Mouse (Mus musculus): ENCODE measurements around the gene Taf9b. TPM values are rescaled to one million over a fixed set of nuclear protein-coding genes. Genes with fewer than 3 reads are reported as not detected.
A peak's percentile ranks its signal among the peaks of the same experiment; 100 is the strongest.
"Not testable (repeated sequence)": the region's sequence is repeated elsewhere in the genome, so short reads cannot be mapped to it uniquely, and the experiment has no call there.

Taf9b gene
- polyA plus RNA-seq (2014; fragmentation: Nextera tagmentation; extraction: Ambion mirVana), result 21.0 and 22.5 TPM in 2 replicates

- no peak within 1 kb of the TSS for H3K27ac ChIP-seq (ENCODE audit: low read depth, low read length)
- H3K27me3 ChIP-seq (ENCODE audit: control insufficient read depth, insufficient read depth, low read length), result no peaks in the 10 kb centered on the region
- peak within 1 kb of the TSS; percentile 78; the same call in 1 of the 2 replicates for H3K9ac ChIP-seq (ENCODE audit: low read depth, low read length)
- no peaks in the 10 kb centered on the region for H3K36me3 ChIP-seq (ENCODE audit: control insufficient read depth, insufficient read depth, low read length)
- no peaks in the 10 kb centered on the region for H3K9me3 ChIP-seq (replicated peaks; ENCODE audit: control insufficient read depth, low read length)
- WGBS (ENCODE audit: insufficient replicate concordance), result 82% methylated on average over 23 of the region's 25 CpGs
- H3K4me1 ChIP-seq (ENCODE audit: control insufficient read depth, insufficient read depth, low read length), result no peaks in the 10 kb centered on the region
- H3K4me3 ChIP-seq (ENCODE audit: low read depth, low read length), result peak within 1 kb of the TSS; percentile 59; the same call in 1 of the 2 replicates
- ATAC-seq (replicated peaks; ENCODE audit: insufficient number of reproducible peaks, low FRiP score, low TSS enrichment), result no peak
- peak within 1 kb of the TSS; percentile 60 for H3K4me2 ChIP-seq
Measured at GRCm38 (mm10) chrX:106221058-106221457, at the start of gene Taf9b. Taf9b (minus strand) TSS chrX:106221158.

DNA sequence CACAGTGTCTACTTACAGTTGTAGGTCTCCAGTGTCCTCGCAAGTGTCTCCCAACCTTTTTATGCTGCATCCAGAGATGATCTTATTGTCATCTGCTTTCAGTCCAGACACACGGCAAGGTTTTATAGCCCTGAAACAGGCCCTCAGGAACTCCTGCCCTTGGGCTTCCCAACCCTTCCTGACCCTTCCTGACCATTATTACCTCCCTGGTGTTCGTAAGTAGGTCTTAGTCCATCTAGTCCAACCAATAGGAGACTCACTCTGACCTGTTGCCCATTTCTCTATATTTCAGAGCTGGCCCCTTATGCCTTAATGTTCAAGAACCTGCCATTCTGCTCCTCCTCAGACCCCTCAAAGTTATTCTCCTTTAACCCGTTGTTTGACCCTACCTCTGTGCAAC, 34.3 kb upstream of the Taf9b start, which contains the start of gene Fnd3c2:
Fnd3c2 (minus strand) TSS at position 101 of the 400 bp plus-strand sequence.
- ATAC-seq (replicated peaks; ENCODE audit: insufficient number of reproducible peaks, low FRiP score, low TSS enrichment), result no peak
- no peaks in the 10 kb centered on the region for H3K36me3 ChIP-seq (ENCODE audit: control insufficient read depth, insufficient read depth, low read length)
- no peaks in the 10 kb centered on the region for H3K27me3 ChIP-seq (ENCODE audit: control insufficient read depth, insufficient read depth, low read length)
- no peak within 1 kb of the TSS for H3K9ac ChIP-seq (ENCODE audit: low read depth, low read length)
- no peaks in the 10 kb centered on the region for H3K9me3 ChIP-seq (replicated peaks; ENCODE audit: control insufficient read depth, low read length)
- no peak within 1 kb of the TSS for H3K4me3 ChIP-seq (ENCODE audit: low read depth, low read length)
- H3K4me1 ChIP-seq (ENCODE audit: control insufficient read depth, insufficient read depth, low read length), result no peaks in the 10 kb centered on the region
- WGBS (ENCODE audit: insufficient replicate concordance), result 78% methylated on average over 4 of the region's 4 CpGs
- no peak within 1 kb of the TSS for H3K27ac ChIP-seq (ENCODE audit: low read depth, low read length)
- H3K4me2 ChIP-seq, result no peak within 1 kb of the TSS

DNA sequence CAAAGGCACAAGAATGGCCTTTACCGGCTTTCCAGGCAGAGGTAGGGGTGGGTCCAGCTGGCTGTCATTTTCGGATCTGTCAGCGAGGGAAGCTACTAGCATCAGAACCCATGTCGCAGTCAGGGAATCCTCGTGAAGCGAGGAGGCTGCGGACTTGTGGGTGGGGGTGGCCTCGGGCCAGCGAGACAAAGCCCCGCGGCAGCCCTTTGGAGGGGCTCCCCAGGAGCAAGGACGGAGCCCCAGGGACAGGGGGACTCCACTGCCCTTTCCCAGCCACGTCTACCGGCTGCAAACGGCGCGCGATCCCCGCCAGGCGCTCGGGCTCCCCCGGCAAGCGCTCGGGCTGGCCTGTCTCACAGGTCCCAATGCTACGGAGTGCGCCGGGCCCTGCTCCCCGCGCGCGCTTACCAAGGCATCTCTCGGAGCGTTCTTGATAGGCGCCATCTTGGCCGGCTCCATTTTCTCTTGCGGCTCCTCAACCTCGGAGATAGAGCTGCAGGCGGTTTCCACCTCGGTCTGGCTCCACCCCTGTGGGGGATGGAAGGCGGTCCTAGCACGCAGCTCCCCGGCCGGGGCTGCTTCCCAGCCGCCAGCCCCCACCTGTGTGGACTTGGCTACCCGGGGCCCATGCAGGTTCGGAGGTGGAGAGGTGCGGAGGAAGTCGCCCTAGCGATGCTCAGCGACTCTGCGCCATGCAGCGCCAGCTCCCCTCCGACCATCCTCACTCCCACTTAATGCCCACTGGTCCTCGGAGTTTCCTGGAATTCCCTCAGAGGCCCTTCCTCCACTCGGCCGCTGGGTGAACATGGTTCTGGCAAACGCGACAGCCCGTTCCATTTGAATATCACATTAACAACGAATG, 1.6 kb downstream of the Taf9b start:
- no peaks in the 10 kb centered on the region for H3K4me1 ChIP-seq (ENCODE audit: control insufficient read depth, insufficient read depth, low read length)
- H3K4me3 ChIP-seq (ENCODE audit: low read depth, low read length), result peak overlapping the region; percentile 59
- peak overlapping the region; percentile 60 for H3K4me2 ChIP-seq
- WGBS (ENCODE audit: insufficient replicate concordance), result 16% methylated on average over 55 of the region's 60 CpGs
- H3K9ac ChIP-seq (ENCODE audit: low read depth, low read length), result peak overlapping the region; percentile 78
- no peaks in the 10 kb centered on the region for H3K36me3 ChIP-seq (ENCODE audit: control insufficient read depth, insufficient read depth, low read length)
- H3K9me3 ChIP-seq (replicated peaks; ENCODE audit: control insufficient read depth, low read length), result no peaks in the 10 kb centered on the region
- peak; percentile 86 for ATAC-seq (replicated peaks; ENCODE audit: insufficient number of reproducible peaks, low FRiP score, low TSS enrichment)
- no peak overlapping the region for H3K27ac ChIP-seq (ENCODE audit: low read depth, low read length)
- H3K27me3 ChIP-seq (ENCODE audit: control insufficient read depth, insufficient read depth, low read length), result no peaks in the 10 kb centered on the region

DNA sequence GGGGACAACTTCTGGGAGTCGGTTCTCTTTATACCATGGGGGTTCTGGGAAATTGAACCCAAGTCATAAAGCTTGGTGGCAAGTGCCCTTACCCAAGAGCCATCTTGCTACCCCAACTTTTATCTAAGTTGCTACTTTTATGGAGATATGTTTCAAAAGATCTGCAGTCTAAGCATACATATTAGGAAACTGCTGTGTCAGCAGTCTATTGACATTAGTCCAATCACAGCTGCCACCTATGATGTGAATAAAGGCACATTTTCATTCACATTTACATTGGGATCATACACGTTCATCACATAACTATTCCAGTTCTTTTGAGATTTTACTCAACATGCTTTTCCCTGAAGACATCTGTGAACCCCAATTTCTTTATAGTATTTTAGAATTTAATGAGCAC, 11.9 kb downstream of the Taf9b start:
- H3K4me1 ChIP-seq (ENCODE audit: control insufficient read depth, insufficient read depth, low read length), result no peaks in the 10 kb centered on the region
- no peaks in the 10 kb centered on the region for H3K9me3 ChIP-seq (replicated peaks; ENCODE audit: control insufficient read depth, low read length)
- H3K4me3 ChIP-seq (ENCODE audit: low read depth, low read length), result no peak overlapping the region
- no peak overlapping the region for H3K4me2 ChIP-seq
- no peak overlapping the region for H3K9ac ChIP-seq (ENCODE audit: low read depth, low read length)
- ATAC-seq (replicated peaks; ENCODE audit: insufficient number of reproducible peaks, low FRiP score, low TSS enrichment), result no peak
- WGBS (ENCODE audit: insufficient replicate concordance), result 80% methylated on average over 2 of the region's 2 CpGs
- no peaks in the 10 kb centered on the region for H3K36me3 ChIP-seq (ENCODE audit: control insufficient read depth, insufficient read depth, low read length)
- H3K27me3 ChIP-seq (ENCODE audit: control insufficient read depth, insufficient read depth, low read length), result no peaks in the 10 kb centered on the region
- H3K27ac ChIP-seq (ENCODE audit: low read depth, low read length), result no peak overlapping the region

- no peak for ATAC-seq (replicated peaks; ENCODE audit: insufficient number of reproducible peaks, low FRiP score, low TSS enrichment)
- Histone ChIP-seq H3K4me1 (ENCODE audit: control insufficient read depth, insufficient read depth, low read length) (no peaks in the 10 kb centered on the region), H3K9ac (ENCODE audit: low read depth, low read length) (no peak overlapping the region), H3K27me3 (ENCODE audit: control insufficient read depth, insufficient read depth, low read length) (no peaks in the 10 kb centered on the region), H3K27ac (ENCODE audit: low read depth, low read length) (no peak overlapping the region), H3K9me3 (replicated peaks; ENCODE audit: control insufficient read depth, low read length) (no peaks in the 10 kb centered on the region), H3K4me2 (no peak overlapping the region), H3K36me3 (ENCODE audit: control insufficient read depth, insufficient read depth, low read length) (peaks cover 9% of the 10 kb centered on the region), H3K4me3 (ENCODE audit: low read depth, low read length) (no peak overlapping the region)
- 80% methylated on average over 5 of the region's 5 CpGs for WGBS (ENCODE audit: insufficient replicate concordance)
Measured at GRCm38 (mm10) chrX:106198904-106199303, 22.1 kb downstream of the Taf9b start.

- no peak overlapping the region for H3K4me2 ChIP-seq
- no peaks in the 10 kb centered on the region for H3K9me3 ChIP-seq (replicated peaks; ENCODE audit: control insufficient read depth, low read length)
- no peak overlapping the region for H3K27ac ChIP-seq (ENCODE audit: low read depth, low read length)
- no peak for ATAC-seq (replicated peaks; ENCODE audit: insufficient number of reproducible peaks, low FRiP score, low TSS enrichment)
- H3K4me1 ChIP-seq (ENCODE audit: control insufficient read depth, insufficient read depth, low read length), result no peaks in the 10 kb centered on the region
- H3K4me3 ChIP-seq (ENCODE audit: low read depth, low read length), result no peak overlapping the region
- H3K27me3 ChIP-seq (ENCODE audit: control insufficient read depth, insufficient read depth, low read length), result no peaks in the 10 kb centered on the region
- WGBS (ENCODE audit: insufficient replicate concordance), result 69% methylated on average over 5 of the region's 5 CpGs
- no peak overlapping the region for H3K9ac ChIP-seq (ENCODE audit: low read depth, low read length)
- peaks cover 9% of the 10 kb centered on the region for H3K36me3 ChIP-seq (ENCODE audit: control insufficient read depth, insufficient read depth, low read length)
Measured at GRCm38 (mm10) chrX:106197308-106197707, 23.6 kb downstream of the Taf9b start.

DNA sequence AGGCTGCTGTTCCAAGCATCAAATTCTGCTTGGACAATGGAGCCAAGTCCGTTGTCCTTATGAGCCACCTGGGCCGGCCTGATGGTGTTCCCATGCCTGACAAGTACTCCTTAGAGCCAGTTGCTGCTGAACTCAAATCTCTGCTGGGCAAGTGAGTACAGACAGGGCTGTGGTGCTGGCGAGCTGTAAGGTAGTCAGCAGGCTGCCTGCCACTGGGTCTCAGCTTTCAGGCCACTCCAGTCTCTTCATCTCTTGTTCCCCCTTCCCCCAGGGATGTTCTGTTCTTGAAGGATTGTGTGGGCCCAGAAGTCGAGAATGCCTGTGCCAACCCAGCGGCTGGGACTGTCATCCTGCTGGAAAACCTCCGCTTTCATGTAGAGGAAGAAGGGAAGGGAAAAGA, 26.6 kb downstream of the Taf9b start:
- not testable (repeated sequence) for ATAC-seq (replicated peaks; ENCODE audit: insufficient number of reproducible peaks, low FRiP score, low TSS enrichment); H3K9ac ChIP-seq (ENCODE audit: low read depth, low read length); H3K27ac ChIP-seq (ENCODE audit: low read depth, low read length); H3K4me2 ChIP-seq; H3K9me3 ChIP-seq (replicated peaks; ENCODE audit: control insufficient read depth, low read length); H3K4me3 ChIP-seq (ENCODE audit: low read depth, low read length); H3K36me3 ChIP-seq (ENCODE audit: control insufficient read depth, insufficient read depth, low read length); H3K4me1 ChIP-seq (ENCODE audit: control insufficient read depth, insufficient read depth, low read length); H3K27me3 ChIP-seq (ENCODE audit: control insufficient read depth, insufficient read depth, low read length)
- WGBS (ENCODE audit: insufficient replicate concordance), result 80% methylated on average over 5 of the region's 6 CpGs

GRCm38 (mm10) chrX:106190091-106190490, 30.9 kb downstream of the Taf9b start:
- H3K9ac ChIP-seq (ENCODE audit: low read depth, low read length), result no peak overlapping the region; the same call in 1 of the 2 replicates
- H3K4me2 ChIP-seq, result peak overlapping the region; percentile 68
- peak overlapping the region; percentile 60 for H3K4me3 ChIP-seq (ENCODE audit: low read depth, low read length)
- H3K27me3 ChIP-seq (ENCODE audit: control insufficient read depth, insufficient read depth, low read length), result no peaks in the 10 kb centered on the region
- ATAC-seq (replicated peaks; ENCODE audit: insufficient number of reproducible peaks, low FRiP score, low TSS enrichment), result no peak
- H3K9me3 ChIP-seq (replicated peaks; ENCODE audit: control insufficient read depth, low read length), result no peaks in the 10 kb centered on the region
- no peak overlapping the region for H3K27ac ChIP-seq (ENCODE audit: low read depth, low read length)
- H3K4me1 ChIP-seq (ENCODE audit: control insufficient read depth, insufficient read depth, low read length), result 0 out of 2 replicates have a peak, but pooled peaks cover 3% of the 10 kb centered on the region
- no peaks in the 10 kb centered on the region for H3K36me3 ChIP-seq (ENCODE audit: control insufficient read depth, insufficient read depth, low read length)
- 43% methylated on average over 4 of the region's 4 CpGs for WGBS (ENCODE audit: insufficient replicate concordance)
